Mouse (Mus musculus): ENCODE data around the gene Gkap1.

Gkap1 gene

DNA sequence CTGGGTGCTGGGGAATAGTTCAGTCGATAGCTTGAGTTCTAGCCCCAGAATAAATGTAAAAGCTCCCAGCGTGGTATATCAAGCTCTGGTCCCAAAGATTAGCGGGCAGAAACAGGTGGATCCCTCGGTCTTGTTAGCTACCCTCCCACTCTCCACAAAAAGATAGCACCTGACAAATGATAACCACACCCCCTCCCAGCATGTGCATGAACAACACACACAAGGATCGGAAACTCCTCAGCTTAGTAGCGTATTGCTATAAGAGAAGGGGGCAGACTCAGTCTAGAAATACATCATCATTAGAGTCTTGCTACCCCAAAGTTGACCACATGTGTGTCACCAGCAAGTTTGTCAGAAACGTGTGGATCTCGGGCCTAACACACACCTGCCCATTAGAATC lies at the start of gene Gkap1:
Gene Gkap1 (minus strand): TSS at position 101 of the 400 bp plus-strand sequence.
- DNase-seq (ENCODE audit: low read depth, low spot score), result no peak

DNA sequence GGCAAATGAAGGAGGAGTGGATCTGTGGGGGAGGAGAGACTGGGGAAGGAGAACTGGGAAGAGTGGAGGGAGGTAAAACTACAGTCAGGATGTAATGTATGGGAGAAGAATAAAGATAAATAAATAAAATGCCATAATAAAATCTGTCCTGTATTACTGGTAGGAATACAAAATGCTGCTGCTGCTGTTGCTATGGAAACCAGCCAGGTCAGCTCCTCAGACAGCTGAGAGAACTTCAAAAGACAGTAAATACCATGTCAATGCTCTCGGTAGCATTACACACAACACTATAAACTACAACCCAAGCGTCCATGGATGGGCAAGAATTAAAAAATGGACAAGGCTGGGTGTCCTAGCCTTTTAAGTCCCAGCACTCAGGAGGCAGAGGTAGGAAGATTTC lies 42.3 kb upstream of the Gkap1 start:
- no peak for DNase-seq (ENCODE audit: low read depth, low spot score)

DNA sequence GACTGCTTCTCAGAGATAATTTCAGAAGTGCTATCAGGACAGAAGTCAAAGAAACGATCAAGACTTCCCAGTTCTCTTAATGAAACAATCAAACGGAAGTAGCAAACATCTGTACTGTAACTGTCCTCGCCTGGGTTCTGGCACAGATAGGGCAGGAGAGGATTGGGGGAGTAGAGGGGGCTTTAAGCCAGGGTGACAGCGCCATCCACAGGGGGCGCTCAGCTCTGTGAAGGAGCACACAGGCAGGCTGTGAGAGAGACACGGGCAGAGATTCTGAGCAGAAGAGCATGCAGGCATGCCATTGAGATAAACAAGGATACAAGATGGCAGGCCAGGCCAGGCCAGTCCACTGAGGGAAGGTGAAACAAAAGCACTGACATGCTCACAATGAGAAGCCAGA lies 39.5 kb upstream of the Gkap1 start:
- no peak for DNase-seq (ENCODE audit: low read depth, low spot score)

DNA sequence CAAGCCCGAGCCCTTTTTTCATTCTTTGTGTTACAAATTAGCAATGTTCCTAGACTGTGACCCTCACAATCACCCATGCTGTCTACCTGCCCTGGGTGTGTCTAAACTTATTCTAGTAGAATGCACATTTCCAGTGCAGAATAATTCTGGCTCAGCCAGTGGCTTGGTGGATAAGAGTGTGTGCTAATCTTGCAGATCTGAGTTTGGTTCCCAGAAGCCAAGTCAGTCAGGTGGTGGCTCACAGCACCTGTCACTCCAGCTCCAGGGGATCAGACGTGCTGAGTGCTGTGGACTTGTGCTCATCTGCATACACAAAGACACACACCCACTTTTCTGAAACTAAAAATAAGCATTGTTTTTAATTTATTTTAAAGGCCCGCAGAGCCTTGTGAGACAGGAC lies 38.3 kb upstream of the Gkap1 start:
- DNase-seq (ENCODE audit: low read depth, low spot score), result no peak

DNA sequence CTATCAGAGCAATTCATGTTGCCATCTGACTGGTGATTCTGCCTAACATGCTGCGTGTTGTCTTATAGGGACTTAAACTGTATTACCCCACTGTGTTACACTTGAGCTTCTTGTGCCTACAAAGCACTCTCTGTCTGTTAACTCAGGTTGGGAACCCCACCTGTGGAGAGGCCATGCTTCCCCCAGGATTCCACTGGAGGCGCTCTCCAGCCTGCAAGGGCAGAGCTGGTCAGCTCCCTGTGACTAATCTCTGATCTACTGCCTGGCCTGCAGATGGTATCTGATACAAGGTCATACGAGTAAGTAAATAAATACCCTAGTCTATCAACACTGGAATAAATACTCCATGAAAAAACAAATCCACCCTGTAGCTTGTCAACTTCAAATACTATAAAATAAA lies 35.9 kb upstream of the Gkap1 start:
- DNase-seq (ENCODE audit: low read depth, low spot score), result no peak

GRCm38 (mm10) chr13:58309499-58309898 lies 34.0 kb upstream of the Gkap1 start:
- DNase-seq (ENCODE audit: low read depth, low spot score), result no peak

GRCm38 (mm10) chr13:58307453-58307852 lies 32.0 kb upstream of the Gkap1 start:
- DNase-seq (ENCODE audit: low read depth, low spot score), result no peak

- no peak for DNase-seq (ENCODE audit: low read depth, low spot score)
Measured at GRCm38 (mm10) chr13:58305230-58305629, 29.7 kb upstream of the Gkap1 start.

- DNase-seq (ENCODE audit: low read depth, low spot score), result no peak
Measured at GRCm38 (mm10) chr13:58302421-58303145, 27.1 kb upstream of the Gkap1 start.

- DNase-seq (ENCODE audit: low read depth, low spot score), result no peak
Measured at GRCm38 (mm10) chr13:58301961-58302360, 26.5 kb upstream of the Gkap1 start.

GRCm38 (mm10) chr13:58298756-58299155 lies 23.3 kb upstream of the Gkap1 start:
- DNase-seq (ENCODE audit: low read depth, low spot score), result peak; percentile 26

DNA sequence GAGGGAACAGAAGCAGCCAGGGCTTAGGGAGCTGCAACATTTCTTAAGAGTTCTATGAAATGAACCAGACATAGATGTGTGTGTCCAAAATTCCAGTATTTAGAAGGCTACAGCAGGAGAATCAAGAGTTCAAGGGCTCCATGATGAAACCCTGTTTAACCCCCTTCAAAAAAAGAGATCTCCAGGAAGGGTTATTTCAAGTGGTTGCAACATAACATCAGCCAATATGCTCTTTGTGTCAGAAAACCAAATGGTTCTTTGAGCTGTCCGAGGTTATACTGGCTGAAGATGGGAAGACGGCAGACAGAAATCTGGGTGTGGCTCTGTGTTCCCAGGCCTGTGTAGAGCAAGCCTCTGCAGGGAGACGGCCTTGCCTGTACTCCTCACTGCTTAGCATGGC lies 20.1 kb upstream of the Gkap1 start:
- DNase-seq (ENCODE audit: low read depth, low spot score), result no peak

DNA sequence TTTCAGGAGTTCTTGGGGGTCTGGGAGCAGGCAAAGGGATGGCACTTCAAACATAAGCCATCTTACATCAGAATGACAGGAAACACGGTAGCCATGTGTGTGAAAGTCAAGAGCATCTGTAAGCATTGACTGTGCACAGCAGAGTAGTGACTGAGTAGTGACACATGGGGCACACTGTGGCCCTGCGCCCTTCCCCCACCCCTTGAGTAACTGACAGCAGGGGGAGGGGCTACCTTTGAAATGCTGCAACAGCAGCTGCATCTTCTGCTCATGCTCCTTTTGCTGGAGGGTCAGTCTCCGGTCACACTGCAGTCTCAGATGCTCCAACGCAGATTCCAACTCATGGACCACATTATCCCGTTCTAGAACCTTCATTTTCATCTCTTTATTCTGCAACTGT lies 17.3 kb upstream of the Gkap1 start:
- no peak for DNase-seq (ENCODE audit: low read depth, low spot score)

DNA sequence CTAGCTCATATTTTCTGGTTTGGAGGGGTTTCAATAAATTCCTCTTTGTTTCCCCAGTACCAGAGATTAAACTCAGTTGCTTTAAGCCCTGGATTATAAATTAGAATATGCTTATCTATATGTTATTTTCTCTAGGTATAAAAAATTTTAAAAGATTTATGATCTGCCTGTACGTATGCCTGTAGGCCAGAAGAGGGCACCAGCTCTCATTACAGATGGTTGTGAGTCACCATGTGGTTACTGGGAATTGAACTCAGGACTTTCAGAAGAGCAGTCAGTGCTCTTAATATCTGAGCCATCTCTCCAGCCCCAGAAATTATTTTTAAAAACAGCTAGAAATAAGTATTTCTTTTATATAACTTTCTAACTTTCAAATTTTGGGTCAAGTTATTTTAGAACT lies 13.8 kb upstream of the Gkap1 start:
- DNase-seq (ENCODE audit: low read depth, low spot score), result peak; percentile 37

DNA sequence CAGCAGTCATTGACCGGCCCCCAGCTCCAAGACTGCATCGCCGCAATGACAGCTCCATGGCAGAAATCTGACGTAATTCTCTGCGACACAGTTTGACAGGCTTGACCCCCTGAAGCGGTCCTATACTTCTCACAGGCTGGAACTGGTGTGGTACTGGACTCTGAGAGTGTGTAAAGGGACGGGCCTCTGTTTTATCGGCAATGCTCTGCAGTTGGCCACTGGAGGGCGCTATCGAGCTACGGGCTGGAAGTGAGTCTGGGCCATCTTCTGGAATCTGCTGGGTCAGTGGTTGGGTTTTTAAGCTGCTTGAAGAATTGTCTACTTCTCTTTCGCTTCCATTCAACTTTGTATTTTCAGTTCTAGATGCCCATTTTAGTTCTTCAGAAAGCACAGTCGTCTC lies 12.3 kb upstream of the Gkap1 start:
- peak; percentile 77 for DNase-seq (ENCODE audit: low read depth, low spot score)

DNA sequence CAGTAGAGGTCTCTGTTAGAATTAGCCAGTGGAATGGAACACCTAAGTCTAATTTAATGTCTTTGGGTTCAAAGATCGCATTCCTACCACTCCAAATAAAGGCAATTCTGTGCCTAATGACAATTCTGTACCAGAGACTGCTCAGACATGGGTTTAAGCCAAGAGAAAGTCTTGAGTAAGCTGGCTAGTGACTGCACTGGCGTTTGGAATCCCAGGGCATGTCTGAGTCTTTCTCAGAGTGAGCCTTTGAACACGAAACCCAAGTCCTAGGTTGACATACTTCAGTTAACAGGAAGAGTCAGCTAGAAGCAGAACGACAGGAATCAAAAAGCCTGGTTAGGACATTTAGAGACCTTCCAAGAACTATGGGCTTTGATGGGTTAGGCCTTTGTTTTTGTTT lies 8.0 kb upstream of the Gkap1 start:
- DNase-seq (ENCODE audit: low read depth, low spot score), result no peak

GRCm38 (mm10) chr13:58281936-58282335 lies 6.4 kb upstream of the Gkap1 start:
- no peak for DNase-seq (ENCODE audit: low read depth, low spot score)

- no peak for DNase-seq (ENCODE audit: low read depth, low spot score)
Measured at GRCm38 (mm10) chr13:58280528-58280927, 5.0 kb upstream of the Gkap1 start.

DNA sequence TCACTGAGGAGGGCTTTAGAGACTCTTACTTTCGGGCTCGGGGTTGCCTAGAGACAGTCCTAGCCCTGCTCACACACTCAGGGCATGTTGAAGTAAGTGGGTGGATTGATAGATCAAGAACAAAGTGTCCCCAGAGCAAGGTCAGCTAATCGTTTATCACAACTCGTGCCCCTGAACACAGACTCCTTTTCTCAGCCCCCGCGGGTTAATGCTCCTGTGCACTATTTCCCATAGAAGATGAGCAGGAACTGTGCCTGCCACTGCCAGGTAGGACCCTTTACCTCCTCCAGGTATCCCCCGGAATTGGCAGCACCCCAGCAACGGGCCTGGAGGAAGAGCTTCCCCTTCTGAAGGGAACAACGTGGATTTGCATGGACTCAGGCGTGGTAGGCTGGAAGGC lies 757 bp upstream of the Gkap1 start:
- DNase-seq (ENCODE audit: low read depth, low spot score), result no peak

DNA sequence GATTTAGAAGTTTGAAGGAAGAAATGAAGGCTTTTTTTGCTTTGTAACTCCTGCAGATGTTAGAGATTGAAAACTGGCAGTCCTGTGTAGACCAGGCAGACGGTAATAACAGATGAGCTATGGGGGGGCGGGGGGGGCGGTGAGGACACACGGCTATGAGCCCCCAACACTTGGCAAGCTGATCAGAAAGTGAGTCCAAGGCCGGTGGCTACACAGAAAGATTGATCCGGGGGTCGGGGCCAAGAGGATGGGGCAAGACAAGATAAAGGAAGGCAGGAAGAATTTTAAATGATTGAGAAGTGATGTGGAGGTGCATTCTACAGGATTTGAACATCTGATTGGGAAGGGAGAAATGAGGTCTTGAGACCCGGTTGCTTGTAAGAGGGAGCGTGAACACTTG lies 423 bp downstream of the Gkap1 start:
- DNase-seq (ENCODE audit: low read depth, low spot score), result no peak

GRCm38 (mm10) chr13:58274259-58274991 lies 1.1 kb downstream of the Gkap1 start:
- peak; percentile 85 for DNase-seq (ENCODE audit: low read depth, low spot score)

DNA sequence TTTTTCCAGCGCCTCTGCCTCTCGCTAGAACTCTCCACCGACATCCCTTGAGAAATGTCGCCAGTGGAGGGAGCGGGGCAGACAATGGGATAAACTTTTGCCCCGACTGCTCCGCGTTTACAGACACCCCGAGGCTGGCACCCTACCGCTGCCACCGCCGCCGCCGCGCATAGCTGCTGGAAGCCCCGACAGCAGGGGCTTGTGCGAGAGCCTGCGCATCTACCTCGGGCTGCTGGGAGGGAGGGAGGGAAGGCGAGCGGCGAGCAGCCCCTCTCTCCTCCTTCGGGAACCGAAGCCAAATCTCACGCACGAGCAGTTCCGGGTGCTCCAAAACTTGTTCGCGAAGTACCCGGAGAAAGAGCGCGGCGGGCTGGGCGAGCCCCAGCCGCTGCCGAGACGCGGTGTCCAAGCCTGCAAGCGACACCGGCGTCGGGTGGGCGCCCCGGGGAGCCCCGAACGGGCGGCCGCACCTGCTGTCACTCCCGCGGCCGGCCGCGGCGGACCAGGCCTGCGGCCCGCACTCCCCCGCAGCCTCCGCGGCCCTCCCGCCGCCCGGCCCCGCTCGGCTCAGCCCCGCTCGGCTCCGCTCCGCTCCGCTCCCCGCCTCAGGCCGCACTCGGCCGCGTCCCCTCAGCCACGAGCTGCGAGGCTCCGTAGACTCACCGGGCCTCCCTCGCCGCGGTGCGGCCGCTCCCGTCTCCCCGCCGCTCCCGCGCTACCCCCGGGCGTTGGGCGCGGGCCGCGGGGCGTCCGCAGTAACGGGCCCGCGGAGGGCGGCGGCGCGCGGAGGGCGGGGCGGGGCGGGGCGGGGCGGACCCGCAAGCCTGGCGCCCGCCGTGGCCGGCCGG lies 1.9 kb downstream of the Gkap1 start:
- DNase-seq (ENCODE audit: low read depth, low spot score), result peak; percentile 51
